In genomic region chr15:98916016-98916415, GRCm38 (mm10) we compare ENCODE assay signal across 10 mouse cellular contexts. TPM values are rescaled to one million over a fixed set of nuclear protein-coding genes. Genes with fewer than 3 reads are reported as not detected.
DNase-seq lines count a peak whose midpoint lies in the region; ATAC-seq and TF ChIP-seq lines count a peak whose summit lies in the region.
"Had no signal": no experiment of that assay in that cellular context is flagged by ENCODE, and none has a peak within 500 bp of the region (broad histone marks: within the 10 kb centered on the region; RNA-seq: fewer than 3 reads in every experiment).

No protein-coding gene starts in this region.

- TF ChIP-seq EP300 in stomach, postnatal 0 days (optimal IDR thresholded peaks at IDR 0.05): no peak

- peaks cover 6% of the 10 kb centered on the region for H3K27me3 ChIP-seq in erythroblast, embryonic 14.5 days (ENCODE audit: control insufficient read depth)
- no peaks in the 10 kb centered on the region for H3K27me3 ChIP-seq in neural tube, embryonic 11.5 days (ENCODE audit: control insufficient read depth, insufficient read depth, low read length)
- H3K27me3 ChIP-seq in limb, embryonic 13.5 days: no peaks in the 10 kb centered on the region
- H3K27me3 ChIP-seq in stomach, postnatal 0 days (ENCODE audit: control insufficient read depth, insufficient read depth, low read length): no peaks in the 10 kb centered on the region

- H3K27ac ChIP-seq in neural tube, embryonic 11.5 days (ENCODE audit: low read depth, low read length): no peak overlapping the region
- H3K27ac ChIP-seq in limb, embryonic 13.5 days: no peak overlapping the region
- no peak overlapping the region for H3K27ac ChIP-seq in stomach, postnatal 0 days (replicated peaks)

- no peak for ATAC-seq in erythroblast, adult 5-6 weeks (replicated peaks; ENCODE audit: low FRiP score, poor library complexity, severe bottlenecking)
- no peak for ATAC-seq in neural tube, embryonic 11.5 days (ENCODE audit: insufficient read depth, low FRiP score, low TSS enrichment)
- no peak for ATAC-seq in limb, embryonic 13.5 days (ENCODE audit: low FRiP score, low read depth)
- ATAC-seq in stomach, postnatal 0 days (ENCODE audit: low FRiP score, low TSS enrichment): no peak

- TF ChIP-seq CTCF in stomach, postnatal 0 days (IDR thresholded peaks at IDR 0.05; ENCODE audit: low read depth): no peak

- 91% methylated on average over 4 of the region's 4 CpGs for WGBS in neural tube, embryonic 11.5 days
- 86% methylated on average over 4 of the region's 4 CpGs for WGBS in limb, embryonic 13.5 days
- WGBS in stomach, postnatal 0 days: 88% methylated on average over 4 of the region's 4 CpGs

- peak overlapping the region; percentile 6 for H3K4me3 ChIP-seq in erythroblast, embryonic 14.5 days (replicated peaks)
- peak overlapping the region; percentile 88; the same call in 1 of the 2 replicates for H3K4me3 ChIP-seq in neural tube, embryonic 11.5 days (ENCODE audit: low read depth, low read length)
- H3K4me3 ChIP-seq in limb, embryonic 13.5 days: peak overlapping the region; percentile 83
- H3K4me3 ChIP-seq in stomach, postnatal 0 days (ENCODE audit: low read depth, low read length): no peak overlapping the region

- H3K4me2 ChIP-seq in neural tube, embryonic 11.5 days (ENCODE audit: low read depth): peak overlapping the region; percentile 87
- H3K4me2 ChIP-seq in limb, embryonic 13.5 days (replicated peaks): peak overlapping the region; percentile 85
- H3K4me2 ChIP-seq in stomach, postnatal 0 days (replicated peaks; ENCODE audit: low read depth): peak overlapping the region; percentile 79; the same call in 1 of the 2 replicates

- no peaks in the 10 kb centered on the region for H3K9me3 ChIP-seq in erythroblast, embryonic 14.5 days (ENCODE audit: control insufficient read depth, low read length)
- H3K9me3 ChIP-seq in neural tube, embryonic 11.5 days (ENCODE audit: control insufficient read depth, low read length): no peaks in the 10 kb centered on the region
- H3K9me3 ChIP-seq in limb, embryonic 13.5 days: no peaks in the 10 kb centered on the region
- no peaks in the 10 kb centered on the region for H3K9me3 ChIP-seq in stomach, postnatal 0 days (ENCODE audit: control insufficient read depth, low read length)

- peaks cover 28% of the 10 kb centered on the region for H3K4me1 ChIP-seq in erythroblast, embryonic 14.5 days (ENCODE audit: control insufficient read depth)
- H3K4me1 ChIP-seq in neural tube, embryonic 11.5 days (ENCODE audit: control insufficient read depth, insufficient read depth, low read length): peaks cover 5% of the 10 kb centered on the region; the same call in 1 of the 2 replicates
- H3K4me1 ChIP-seq in limb, embryonic 13.5 days: peaks cover 29% of the 10 kb centered on the region
- H3K4me1 ChIP-seq in stomach, postnatal 0 days (replicated peaks; ENCODE audit: control insufficient read depth, insufficient read depth): no peaks in the 10 kb centered on the region

- intact Hi-C loops in gastrocnemius, postnatal 14 days (cut with DNase I; ENCODE audit: low total_unique reads): no loop called here

- peaks cover 17% of the 10 kb centered on the region for H3K36me3 ChIP-seq in erythroblast, embryonic 14.5 days (ENCODE audit: control insufficient read depth)
- H3K36me3 ChIP-seq in neural tube, embryonic 11.5 days (ENCODE audit: control insufficient read depth, insufficient read depth, low read length): 0 out of 2 replicates have a peak, but pooled peaks cover 5% of the 10 kb centered on the region
- H3K36me3 ChIP-seq in limb, embryonic 13.5 days: peaks cover 42% of the 10 kb centered on the region
- H3K36me3 ChIP-seq in stomach, postnatal 0 days (ENCODE audit: control insufficient read depth, insufficient read depth, low read length): peaks cover 6% of the 10 kb centered on the region; the same call in 1 of the 2 replicates

- DNase-seq in neural tube, embryonic 11.5 days (ENCODE audit: low spot score): no peak
- no peak for DNase-seq in neural tube, embryonic 10.5 days (ENCODE audit: extremely low spot score, low spot score)
- DNase-seq in stomach, postnatal 0 days (ENCODE audit: low spot score): no peak
- DNase-seq in gastrocnemius, postnatal 14 days: no peak
- no peak for DNase-seq in spleen, adult 12 weeks (ENCODE audit: low spot score)
- DNase-seq: right cerebral cortex, adult 18-20 months had no signal

- no peak overlapping the region; the same call in 1 of the 2 replicates for H3K9ac ChIP-seq in neural tube, embryonic 11.5 days (ENCODE audit: low read length)
- peak overlapping the region; percentile 88 for H3K9ac ChIP-seq in limb, embryonic 13.5 days
- peak overlapping the region; percentile 85; the same call in 1 of the 2 replicates for H3K9ac ChIP-seq in stomach, postnatal 0 days (ENCODE audit: low read length)

RNA-seq across cellular contexts. Expression of gene Lmbr1l, which starts 2.0 kb away (rescaled TPM):
- polyA plus RNA-seq in erythroblast, embryonic 14.5 days (2012): 0.37 and 0.59 TPM in 2 replicates
- 2.3 and 3.3 TPM in 2 replicates for total RNA-seq in erythroblast, adult 5-6 weeks (2015; ENCODE audit: low replicate concordance)
- total RNA-seq in erythroblast, adult 5-6 weeks (2017; ENCODE audit: low replicate concordance): 10.6 and 12.8 TPM in 2 replicates
- 7.1 and 8.9 TPM in 2 replicates for polyA plus RNA-seq in neural tube, embryonic 11.5 days (2014; fragmentation: Nextera tagmentation; extraction: Ambion mirVana)
- polyA plus RNA-seq in limb, embryonic 13.5 days (2015; fragmentation: Nextera tagmentation; extraction: Ambion mirVana): 22.5 and 26.1 TPM in 2 replicates
- polyA plus RNA-seq in stomach, postnatal 0 days (2015; fragmentation: Nextera tagmentation; extraction: Ambion mirVana): 7.7 and 9.4 TPM in 2 replicates
- 10 to 100 TPM in 1 of 2 experiments, 1 to 10 TPM in 1; 4.4 to 11.3 TPM for total RNA-seq in gastrocnemius, postnatal 14 days (2021)

RNA-seq across cellular contexts. Expression of gene Dhh, which starts 17.7 kb away (rescaled TPM):
- polyA plus RNA-seq in erythroblast, embryonic 14.5 days (2012): not detected in 2 replicates
- not detected in 2 replicates for total RNA-seq in erythroblast, adult 5-6 weeks (2015; ENCODE audit: low replicate concordance)
- not detected in 2 replicates for total RNA-seq in erythroblast, adult 5-6 weeks (2017; ENCODE audit: low replicate concordance)
- 0.44 and 2.3 TPM in 2 replicates for polyA plus RNA-seq in neural tube, embryonic 11.5 days (2014; fragmentation: Nextera tagmentation; extraction: Ambion mirVana)
- polyA plus RNA-seq in limb, embryonic 13.5 days (2015; fragmentation: Nextera tagmentation; extraction: Ambion mirVana): 0.59 and 0.80 TPM in 2 replicates
- 0.89 and 1.1 TPM in 2 replicates for polyA plus RNA-seq in stomach, postnatal 0 days (2015; fragmentation: Nextera tagmentation; extraction: Ambion mirVana)
- 1 to 10 TPM in 1 of 2 experiments, under 1 TPM in 1; 0.97 to 4.1 TPM for total RNA-seq in gastrocnemius, postnatal 14 days (2021)

RNA-seq across cellular contexts. Expression of gene Tuba1b, which starts 18.3 kb away (rescaled TPM):
- 71.2 and 76.8 TPM in 2 replicates for polyA plus RNA-seq in erythroblast, embryonic 14.5 days (2012)
- total RNA-seq in erythroblast, adult 5-6 weeks (2015; ENCODE audit: low replicate concordance): 804 and 902 TPM in 2 replicates
- 180 and 247 TPM in 2 replicates for total RNA-seq in erythroblast, adult 5-6 weeks (2017; ENCODE audit: low replicate concordance)
- polyA plus RNA-seq in neural tube, embryonic 11.5 days (2014; fragmentation: Nextera tagmentation; extraction: Ambion mirVana): 1,967 and 2,051 TPM in 2 replicates
- polyA plus RNA-seq in limb, embryonic 13.5 days (2015; fragmentation: Nextera tagmentation; extraction: Ambion mirVana): 1,632 and 1,683 TPM in 2 replicates
- 470 and 552 TPM in 2 replicates for polyA plus RNA-seq in stomach, postnatal 0 days (2015; fragmentation: Nextera tagmentation; extraction: Ambion mirVana)
- total RNA-seq in gastrocnemius, postnatal 14 days (2021): 10 to 100 TPM; 64.0 to 93.6 TPM

RNA-seq across cellular contexts. Expression of gene Rhebl1, which starts 21.7 kb away (rescaled TPM):
- polyA plus RNA-seq in erythroblast, embryonic 14.5 days (2012): 0.24 and 0.38 TPM in 2 replicates
- 2.1 TPM in 1 of 2 replicates, not detected in the other for total RNA-seq in erythroblast, adult 5-6 weeks (2015; ENCODE audit: low replicate concordance)
- total RNA-seq in erythroblast, adult 5-6 weeks (2017; ENCODE audit: low replicate concordance): 0.98 and 1.8 TPM in 2 replicates
- polyA plus RNA-seq in neural tube, embryonic 11.5 days (2014; fragmentation: Nextera tagmentation; extraction: Ambion mirVana): 18.9 and 19.8 TPM in 2 replicates
- polyA plus RNA-seq in limb, embryonic 13.5 days (2015; fragmentation: Nextera tagmentation; extraction: Ambion mirVana): 18.4 and 20.1 TPM in 2 replicates
- polyA plus RNA-seq in stomach, postnatal 0 days (2015; fragmentation: Nextera tagmentation; extraction: Ambion mirVana): 3.9 and 4.1 TPM in 2 replicates
- total RNA-seq in gastrocnemius, postnatal 14 days (2021): 1 to 10 TPM; 1.1 to 2.0 TPM

RNA-seq across cellular contexts. Expression of gene Gm49450, which starts 37.3 kb away (rescaled TPM):
- polyA plus RNA-seq in erythroblast, embryonic 14.5 days (2012): not detected in 2 replicates
- not detected in 2 replicates for total RNA-seq in erythroblast, adult 5-6 weeks (2015; ENCODE audit: low replicate concordance)
- 4.7 TPM in 1 of 2 replicates, not detected in the other for total RNA-seq in erythroblast, adult 5-6 weeks (2017; ENCODE audit: low replicate concordance)
- not detected in 2 replicates for polyA plus RNA-seq in neural tube, embryonic 11.5 days (2014; fragmentation: Nextera tagmentation; extraction: Ambion mirVana)
- not detected in 2 replicates for polyA plus RNA-seq in limb, embryonic 13.5 days (2015; fragmentation: Nextera tagmentation; extraction: Ambion mirVana)
- not detected in 2 replicates for polyA plus RNA-seq in stomach, postnatal 0 days (2015; fragmentation: Nextera tagmentation; extraction: Ambion mirVana)
- total RNA-seq in gastrocnemius, postnatal 14 days (2021): not detected
- polyA plus RNA-seq: liver, embryonic 16.5 days had no signal
